Mouse (Mus musculus) thymus, adult 2 months (tissue): ENCODE measurements at regions not wholly inside any gene's neighbourhood (a gene's known extent, or its start where the extent isn't known, plus 50 kb on each side); places are given as distances from the start of the nearest gene placed in this dataset.

Experiments
- CTCF ChIP-seq: fragments of 200-500 bp; IDR thresholded peaks from 2 replicates; pipeline ENCODE4 v1.5.1; 2012; ENCODE audit warnings: mild to moderate bottlenecking, control low read depth, low read length, moderate library complexity, borderline replicate concordance; ENCODE audit not compliant: control insufficient read depth, poor library complexity, insufficient read depth; ENCODE audit errors: extremely low read depth
- POLR2A ChIP-seq: fragments of 200-500 bp; IDR thresholded peaks from 2 replicates; pipeline ENCODE4 v1.6.1; 2012; ENCODE audit warnings: mild to moderate bottlenecking, low read length, control low read depth, moderate library complexity; ENCODE audit not compliant: control insufficient read depth, poor library complexity, insufficient read depth; ENCODE audit errors: extremely low read depth

- no peak for TF ChIP-seq CTCF
- no peak for TF ChIP-seq POLR2A
Measured at GRCm38 (mm10) chr1:164652244-164652643, 144.2 kb upstream of the Dpt start.
